Mouse (Mus musculus): Measurements from ENCODE around the gene 3830417A13Rik. TPM values are rescaled to one million over a fixed set of nuclear protein-coding genes. Genes with fewer than 3 reads are reported as not detected.

The 3830417A13Rik gene
- not detected in 2 replicates for polyA plus RNA-seq (2015; fragmentation: Nextera tagmentation; extraction: Ambion mirVana)

DNA sequence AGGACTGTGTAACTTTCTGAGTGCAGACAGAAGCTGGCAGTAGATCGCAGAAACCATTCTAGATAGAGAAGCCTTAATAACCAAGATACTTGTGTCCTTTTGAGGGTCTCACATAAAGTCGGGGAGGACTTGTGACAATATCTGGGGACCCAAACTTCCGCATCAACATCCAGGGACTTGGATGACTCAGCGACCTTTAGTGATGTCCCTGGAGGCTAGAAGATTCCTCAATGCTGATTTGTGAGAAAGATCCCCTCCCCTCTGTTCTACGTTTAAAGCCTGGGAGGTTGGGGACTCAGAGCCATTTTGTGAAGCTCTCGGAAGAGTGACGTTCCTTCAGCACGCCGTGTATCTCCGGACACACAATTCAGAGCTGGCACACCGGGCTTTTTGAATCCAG, at the start of gene 3830417A13Rik:
TSS of gene 3830417A13Rik (plus strand) at position 301 of the 400 bp plus-strand sequence.
- Histone ChIP-seq H3K9me3 (ENCODE audit: low read length) (no peaks in the 10 kb centered on the region), H3K36me3 (ENCODE audit: insufficient read depth, low read length) (no peaks in the 10 kb centered on the region), H3K4me1 (ENCODE audit: insufficient read depth, low read depth, low read length) (no peaks in the 10 kb centered on the region), H3K4me3 (ENCODE audit: low read depth, low read length) (no peak within 1 kb of the TSS), H3K4me2 (replicated peaks; ENCODE audit: low read depth, low read length) (no peak within 1 kb of the TSS), H3K27me3 (replicated peaks; ENCODE audit: insufficient read depth, low read length) (no peaks in the 10 kb centered on the region), H3K27ac (ENCODE audit: low read length) (no peak within 1 kb of the TSS), H3K9ac (replicated peaks; ENCODE audit: low read depth) (no peak within 1 kb of the TSS)
- WGBS = 85% methylated on average over 11 of the region's 11 CpGs
- DNase-seq (ENCODE audit: low spot score) (no peak), ATAC-seq (no peak)
- TF ChIP-seq EP300 (IDR thresholded peaks at IDR 0.05) (no peak), CTCF (IDR thresholded peaks at IDR 0.05) (no peak)

DNA sequence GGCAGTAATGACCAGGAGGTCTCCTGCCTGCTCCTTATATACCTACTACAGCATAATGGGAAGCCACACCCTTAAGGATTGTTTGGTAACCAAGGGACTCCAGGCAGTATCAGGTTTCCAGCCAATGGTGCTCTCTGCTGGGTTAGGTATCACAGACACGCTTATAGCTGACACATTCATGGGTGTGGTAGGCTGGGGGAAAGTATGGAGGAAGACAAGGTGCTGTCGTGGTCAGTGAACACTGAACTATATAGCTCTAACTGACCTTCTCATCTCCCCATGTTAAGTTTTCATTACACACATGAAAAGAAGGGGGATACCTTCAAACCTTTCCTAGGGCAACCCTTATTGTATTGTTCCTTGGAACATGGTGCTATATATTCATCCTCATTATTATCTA, 21.2 kb upstream of the 3830417A13Rik start, which contains the start of gene Gm6760:
TSS of gene Gm6760 (minus strand) at position 101 of the 400 bp plus-strand sequence.
- Histone ChIP-seq H3K9ac (replicated peaks; ENCODE audit: low read depth) (no peak within 1 kb of the TSS), H3K36me3 (ENCODE audit: insufficient read depth, low read length) (no peaks in the 10 kb centered on the region), H3K4me1 (ENCODE audit: insufficient read depth, low read depth, low read length) (no peaks in the 10 kb centered on the region), H3K4me3 (ENCODE audit: low read depth, low read length) (no peak within 1 kb of the TSS), H3K27ac (ENCODE audit: low read length) (no peak within 1 kb of the TSS), H3K27me3 (replicated peaks; ENCODE audit: insufficient read depth, low read length) (no peaks in the 10 kb centered on the region), H3K9me3 (ENCODE audit: low read length) (no peaks in the 10 kb centered on the region), H3K4me2 (replicated peaks; ENCODE audit: low read depth, low read length) (no peak within 1 kb of the TSS)
- ATAC-seq (no peak), DNase-seq (ENCODE audit: low spot score) (no peak)
- TF ChIP-seq EP300 (IDR thresholded peaks at IDR 0.05) (no peak), CTCF (IDR thresholded peaks at IDR 0.05) (no peak)
- 63% methylated on average over 2 of the region's 2 CpGs for WGBS

DNA sequence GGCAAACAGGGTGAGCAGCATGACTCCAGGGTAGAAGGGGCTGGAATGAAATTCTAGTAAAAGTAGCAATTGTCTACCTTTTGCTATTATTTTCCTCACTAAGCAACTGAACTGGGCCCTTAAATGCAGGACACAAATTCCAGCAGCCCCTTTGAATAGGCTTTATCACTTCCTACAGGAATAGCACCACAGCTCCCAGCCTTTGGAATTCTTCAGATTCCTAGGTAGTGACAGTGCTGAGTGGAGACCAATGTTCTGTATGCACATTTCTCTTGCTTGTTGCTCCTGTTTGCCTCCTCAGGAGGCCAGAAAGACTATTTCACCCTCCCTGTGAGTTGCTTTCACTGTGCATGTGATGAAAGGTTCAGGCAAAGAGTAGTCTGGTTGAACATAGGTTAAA, 7.9 kb downstream of the 3830417A13Rik start:
- H3K9me3 ChIP-seq (ENCODE audit: low read length) = no peaks in the 10 kb centered on the region
- no peaks in the 10 kb centered on the region for H3K36me3 ChIP-seq (ENCODE audit: insufficient read depth, low read length)
- DNase-seq (ENCODE audit: low spot score) (no peak), ATAC-seq (no peak)
- no peaks in the 10 kb centered on the region for H3K4me1 ChIP-seq (ENCODE audit: insufficient read depth, low read depth, low read length)
- no peak for TF ChIP-seq EP300 (IDR thresholded peaks at IDR 0.05)
- no peak for TF ChIP-seq CTCF (IDR thresholded peaks at IDR 0.05)
- no peaks in the 10 kb centered on the region for H3K27me3 ChIP-seq (replicated peaks; ENCODE audit: insufficient read depth, low read length)
- H3K27ac ChIP-seq (ENCODE audit: low read length) = no peak overlapping the region
- no peak overlapping the region for H3K4me2 ChIP-seq (replicated peaks; ENCODE audit: low read depth, low read length)
- H3K4me3 ChIP-seq (ENCODE audit: low read depth, low read length) = no peak overlapping the region
- H3K9ac ChIP-seq (replicated peaks; ENCODE audit: low read depth) = no peak overlapping the region

Other genes with a start within 250 kb of the 3830417A13Rik start
- gene Gm6760, start 21.4 kb upstream of the 3830417A13Rik start, polyA plus RNA-seq (2015; fragmentation: Nextera tagmentation; extraction: Ambion mirVana) = not detected in 2 replicates
- 0.17 and 0.29 TPM in 2 replicates for gene Slitrk4, start 103.4 kb downstream of the 3830417A13Rik start, polyA plus RNA-seq (2015; fragmentation: Nextera tagmentation; extraction: Ambion mirVana)